Mouse (Mus musculus): Measurements from ENCODE around the gene Mmd2.

GRCm38 (mm10) chr5:142637823-142638222 is 29.2 kb upstream of the Mmd2 start:
- TF ChIP-seq GABPA (IDR thresholded peaks at IDR 0.05; ENCODE audit: low read depth, low read length) (no peak), SIN3A (IDR thresholded peaks at IDR 0.05; ENCODE audit: low read length) (no peak), CTCF (IDR thresholded peaks at IDR 0.05 in 2 of 3, conservative IDR thresholded peaks at IDR 0.05 in 1 of 3; ENCODE audit: control insufficient read depth in 1 of 3, insufficient read depth in 1 of 3, low read depth in 2 of 3, low read length in 3 of 3, poor library complexity in 1 of 3, severe bottlenecking in 1 of 3) (no peak), POLR2A (IDR thresholded peaks at IDR 0.05; ENCODE audit: control insufficient read depth in 1 of 2, insufficient read depth in 1 of 2, low read depth in 1 of 2, low read length in 2 of 2, poor library complexity in 1 of 2) (no peak), MAX (IDR thresholded peaks at IDR 0.05; ENCODE audit: low read length) (no peak), MAFK (IDR thresholded peaks at IDR 0.05; ENCODE audit: borderline replicate concordance, low read depth, low read length) (no peak), TAL1 (IDR thresholded peaks at IDR 0.05; ENCODE audit: low read length) (no peak), ZNF384 (IDR thresholded peaks at IDR 0.05; ENCODE audit: low read depth, low read length) (no peak), ZC3H11A (IDR thresholded peaks at IDR 0.05; ENCODE audit: low read depth, low read length) (no peak), UBTF (IDR thresholded peaks at IDR 0.05; ENCODE audit: borderline replicate concordance, insufficient read depth, low read depth, low read length) (no peak), NELFE (IDR thresholded peaks at IDR 0.05; ENCODE audit: low read depth, low read length) (no peak), ELF1 (IDR thresholded peaks at IDR 0.05; ENCODE audit: low read depth, low read length) (no peak), SMC3 (IDR thresholded peaks at IDR 0.05; ENCODE audit: low read depth, low read length) (no peak)

All from MEL (cell line).